Mouse (Mus musculus): ENCODE data around the gene Ube2h. TPM values are rescaled to one million over a fixed set of nuclear protein-coding genes. Genes with fewer than 3 reads are reported as not detected.

Gene Ube2h
- polyA plus RNA-seq, 1 experiment, result 78.9 TPM

GRCm38 (mm10) chr6:30175918-30176421 is 128.4 kb downstream of the Ube2h start:
- DNase-seq, result no peak
- Histone ChIP-seq H3K27ac (ENCODE audit: insufficient read depth, low read length) (no peak overlapping the region), H3K4me1 (ENCODE audit: control insufficient read depth, insufficient read depth, low read length) (no peaks in the 10 kb centered on the region), H3K4me3 (replicated peaks; ENCODE audit: insufficient read depth, low read depth, low read length) (no peak overlapping the region), H3K27me3 (ENCODE audit: control insufficient read depth, insufficient read depth, low read length) (peaks cover 20% of the 10 kb centered on the region; the same call in 1 of the 2 replicates)
- TF ChIP-seq CTCF (IDR thresholded peaks at IDR 0.05; ENCODE audit: borderline replicate concordance, insufficient read depth, low read depth, low read length) (no peak), POLR2A (IDR thresholded peaks at IDR 0.05; ENCODE audit: borderline replicate concordance, insufficient read depth, low read length) (no peak)
- WGBS, result 11% methylated on average over 28 of the region's 28 CpGs

- no peak overlapping the region for H3K4me3 ChIP-seq (replicated peaks; ENCODE audit: insufficient read depth, low read depth, low read length)
- WGBS, result 5% methylated on average over 45 of the region's 45 CpGs
Measured at GRCm38 (mm10) chr6:30175225-30175917, 129.0 kb downstream of the Ube2h start.

GRCm38 (mm10) chr6:30174461-30175224 is 129.7 kb downstream of the Ube2h start:
- no peak overlapping the region for H3K27ac ChIP-seq (ENCODE audit: insufficient read depth, low read length)
- TF ChIP-seq CTCF (IDR thresholded peaks at IDR 0.05; ENCODE audit: borderline replicate concordance, insufficient read depth, low read depth, low read length) (no peak), POLR2A (IDR thresholded peaks at IDR 0.05; ENCODE audit: borderline replicate concordance, insufficient read depth, low read length) (no peak)
- no peak overlapping the region for H3K4me3 ChIP-seq (replicated peaks; ENCODE audit: insufficient read depth, low read depth, low read length)
- peaks cover 20% of the 10 kb centered on the region; the same call in 1 of the 2 replicates for H3K27me3 ChIP-seq (ENCODE audit: control insufficient read depth, insufficient read depth, low read length)
- 2% methylated on average over 33 of the region's 33 CpGs for WGBS
- peaks cover 3% of the 10 kb centered on the region for H3K4me1 ChIP-seq (ENCODE audit: control insufficient read depth, insufficient read depth, low read length)
- peak; percentile 4 to 15 for DNase-seq

More at GRCm38 (mm10) chr6:30175225-30175917, 129.0 kb downstream of the Ube2h start:
- TF ChIP-seq POLR2A (IDR thresholded peaks at IDR 0.05; ENCODE audit: borderline replicate concordance, insufficient read depth, low read length) (no peak), CTCF (IDR thresholded peaks at IDR 0.05; ENCODE audit: borderline replicate concordance, insufficient read depth, low read depth, low read length) (no peak)
- no peak overlapping the region for H3K27ac ChIP-seq (ENCODE audit: insufficient read depth, low read length)
- H3K4me1 ChIP-seq (ENCODE audit: control insufficient read depth, insufficient read depth, low read length), result no peaks in the 10 kb centered on the region
- no peak for DNase-seq
- H3K27me3 ChIP-seq (ENCODE audit: control insufficient read depth, insufficient read depth, low read length), result peaks cover 20% of the 10 kb centered on the region; the same call in 1 of the 2 replicates

- Histone ChIP-seq H3K27ac (ENCODE audit: insufficient read depth, low read length) (no peak overlapping the region), H3K4me1 (ENCODE audit: control insufficient read depth, insufficient read depth, low read length) (peaks cover 12% of the 10 kb centered on the region), H3K27me3 (ENCODE audit: control insufficient read depth, insufficient read depth, low read length) (peaks cover 20% of the 10 kb centered on the region; the same call in 1 of the 2 replicates), H3K4me3 (replicated peaks; ENCODE audit: insufficient read depth, low read depth, low read length) (peak overlapping the region; percentile 46)
- 1% methylated on average over 80 of the region's 80 CpGs for WGBS
- TF ChIP-seq POLR2A (IDR thresholded peaks at IDR 0.05; ENCODE audit: borderline replicate concordance, insufficient read depth, low read length) (no peak), CTCF (IDR thresholded peaks at IDR 0.05; ENCODE audit: borderline replicate concordance, insufficient read depth, low read depth, low read length) (no peak)
- DNase-seq, result peak; percentile 11 to 26
Measured at GRCm38 (mm10) chr6:30173551-30174460, 130.5 kb downstream of the Ube2h start.

- Histone ChIP-seq H3K4me1 (ENCODE audit: control insufficient read depth, insufficient read depth, low read length) (peaks cover 12% of the 10 kb centered on the region), H3K27ac (ENCODE audit: insufficient read depth, low read length) (no peak overlapping the region), H3K27me3 (ENCODE audit: control insufficient read depth, insufficient read depth, low read length) (peaks cover 20% of the 10 kb centered on the region; the same call in 1 of the 2 replicates), H3K4me3 (replicated peaks; ENCODE audit: insufficient read depth, low read depth, low read length) (peak overlapping the region; percentile 46)
- DNase-seq, result peak; percentile 8 to 25
- 10% methylated on average over 44 of the region's 44 CpGs for WGBS
- TF ChIP-seq CTCF (IDR thresholded peaks at IDR 0.05; ENCODE audit: borderline replicate concordance, insufficient read depth, low read depth, low read length) (peak; percentile 25; the same call in 1 of the 2 replicates), POLR2A (IDR thresholded peaks at IDR 0.05; ENCODE audit: borderline replicate concordance, insufficient read depth, low read length) (no peak)
Measured at GRCm38 (mm10) chr6:30172820-30173550, 131.4 kb downstream of the Ube2h start.

GRCm38 (mm10) chr6:30172441-30172819 is 131.9 kb downstream of the Ube2h start:
- Histone ChIP-seq H3K4me1 (ENCODE audit: control insufficient read depth, insufficient read depth, low read length) (peaks cover 12% of the 10 kb centered on the region), H3K4me3 (replicated peaks; ENCODE audit: insufficient read depth, low read depth, low read length) (no peak overlapping the region), H3K27me3 (ENCODE audit: control insufficient read depth, insufficient read depth, low read length) (peaks cover 20% of the 10 kb centered on the region; the same call in 1 of the 2 replicates), H3K27ac (ENCODE audit: insufficient read depth, low read length) (no peak overlapping the region)
- DNase-seq, result no peak
- 70% methylated on average over 8 of the region's 8 CpGs for WGBS
- TF ChIP-seq CTCF (IDR thresholded peaks at IDR 0.05; ENCODE audit: borderline replicate concordance, insufficient read depth, low read depth, low read length), result no peak
- no peak for TF ChIP-seq POLR2A (IDR thresholded peaks at IDR 0.05; ENCODE audit: borderline replicate concordance, insufficient read depth, low read length)
